Mouse (Mus musculus) brain, embryonic 14.5 days (tissue): ENCODE measurements at regions not wholly inside any gene's neighbourhood (a gene's known extent, or its start where the extent isn't known, plus 50 kb on each side); places are given as distances from the start of the nearest gene placed in this dataset.

Experiments used
- CTCF ChIP-seq: fragments of 200-500 bp; IDR thresholded peaks from 2 replicates; pipeline ENCODE4 v1.5.1; 2012; ENCODE audit warnings: inconsistent platforms, mild to moderate bottlenecking, moderate library complexity, borderline replicate concordance; ENCODE audit not compliant: insufficient read depth, insufficient read length; ENCODE audit errors: extremely low read depth
- POLR2A ChIP-seq: fragments of 200-500 bp; IDR thresholded peaks from 2 replicates; pipeline ENCODE4 v1.6.1; 2012; ENCODE audit warnings: mild to moderate bottlenecking, inconsistent platforms, borderline replicate concordance; ENCODE audit not compliant: poor library complexity, insufficient read depth, insufficient read length, severe bottlenecking; ENCODE audit errors: extremely low read depth

- no peak for TF ChIP-seq CTCF
- no peak for TF ChIP-seq POLR2A
These were observed 117.5 kb upstream of the Cpeb2 start for GRCm38 (mm10) chr5:43115507-43115906.
